Mouse (Mus musculus) spleen, adult 2 months (tissue): ENCODE data around the gene Fnip2. TPM values are rescaled to one million over a fixed set of nuclear protein-coding genes. Genes with fewer than 3 reads are reported as not detected.

ENCODE experiments used
- DNase-seq, 2 experiments: peaks; one replicate each; pipeline versions ENCODE4 v3.0.0 to v3.0.0-alpha.2; 2012 to 2021; ENCODE audit warnings: low spot score in 2 of 2, low read depth in 1 of 2
- H3K27ac ChIP-seq: fragments of 200-500 bp; 2 replicates; pipeline ENCODE4 v1.5.1; 2012; ENCODE audit warnings: low read length, inconsistent platforms; ENCODE audit not compliant: insufficient read depth
- H3K27me3 ChIP-seq: fragments of 200-500 bp; 2 replicates; pipeline ENCODE4 v1.6.1; 2012; ENCODE audit warnings: mild to moderate bottlenecking, moderate library complexity, low read length, inconsistent platforms; ENCODE audit not compliant: control insufficient read depth, insufficient read depth
- H3K36me3 ChIP-seq: fragments of 200-500 bp; 2 replicates; pipeline ENCODE4 v1.6.1; 2012; ENCODE audit warnings: mild to moderate bottlenecking, low read length, inconsistent platforms; ENCODE audit not compliant: control insufficient read depth, insufficient read depth
- H3K4me1 ChIP-seq: fragments of 200-500 bp; 2 replicates; pipeline ENCODE4 v1.6.1; 2011; ENCODE audit warnings: inconsistent platforms; ENCODE audit not compliant: control insufficient read depth, insufficient read depth, insufficient read length
- H3K4me3 ChIP-seq: fragments of 200-500 bp; 2 replicates; pipeline ENCODE4 v1.5.1; 2011; ENCODE audit warnings: mild to moderate bottlenecking, inconsistent platforms; ENCODE audit not compliant: insufficient read depth, insufficient read length; ENCODE audit errors: extremely low read depth
- CTCF ChIP-seq: fragments of 200-500 bp; IDR thresholded peaks from 2 replicates; pipeline ENCODE4 v1.5.1; 2011; ENCODE audit warnings: mild to moderate bottlenecking, inconsistent platforms; ENCODE audit not compliant: insufficient read depth, insufficient read length, insufficient replicate concordance; ENCODE audit errors: extremely low read depth
- POLR2A ChIP-seq: fragments of 200-500 bp; IDR thresholded peaks from 2 replicates; pipeline ENCODE4 v1.6.1; 2011; ENCODE audit warnings: low read depth, low read length, inconsistent platforms
- WGBS: fragments of 180-500 bp; shearing (Covaris S2); methylation state at CpG from one replicate; pipeline ENCODE4 v1.1.7; 2018; 5-methylcytosine and 5-hydroxymethylcytosine counted together
- polyA plus RNA-seq: library from polyadenylated mRNA; depleted of rRNA; stranded (reverse); fragments of >200 nt; gene quantifications from 2 replicates; pipeline ENCODE4 v1.2.3, GENCODE M21; 2012

Fnip2 gene
- polyA plus RNA-seq, 1 experiment, result 3.1 TPM

- DNase-seq, result no peak
- peaks cover 2% of the 10 kb centered on the region; the same call in 1 of the 2 replicates for H3K4me1 ChIP-seq
- no peaks in the 10 kb centered on the region for H3K27me3 ChIP-seq
- WGBS, result 39% methylated on average over 16 of the region's 16 CpGs
- H3K4me3 ChIP-seq, result no peak overlapping the region
- TF ChIP-seq POLR2A (no peak), CTCF (no peak)
- no peaks in the 10 kb centered on the region for H3K36me3 ChIP-seq
- H3K27ac ChIP-seq, result no peak overlapping the region
Observed at GRCm38 (mm10) chr3:79484286-79485063, 83.1 kb downstream of the Fnip2 start.

- WGBS, result 79% methylated on average over 4 of the region's 4 CpGs
- no peak overlapping the region for H3K27ac ChIP-seq
- no peaks in the 10 kb centered on the region for H3K4me1 ChIP-seq
- no peaks in the 10 kb centered on the region for H3K36me3 ChIP-seq
- no peak for TF ChIP-seq CTCF
- TF ChIP-seq POLR2A, result no peak
- H3K4me3 ChIP-seq, result no peak overlapping the region
- no peaks in the 10 kb centered on the region for H3K27me3 ChIP-seq
- no peak for DNase-seq
Observed at GRCm38 (mm10) chr3:79478880-79479279, 88.7 kb downstream of the Fnip2 start.

- H3K4me1 ChIP-seq, result no peaks in the 10 kb centered on the region
- TF ChIP-seq CTCF (no peak), POLR2A (no peak)
- no peaks in the 10 kb centered on the region for H3K27me3 ChIP-seq
- DNase-seq, result no peak
- no peaks in the 10 kb centered on the region for H3K36me3 ChIP-seq
- H3K27ac ChIP-seq, result no peak overlapping the region
- no peak overlapping the region for H3K4me3 ChIP-seq
- 84% methylated on average over 8 of the region's 8 CpGs for WGBS
Observed at GRCm38 (mm10) chr3:79478400-79478799, 89.2 kb downstream of the Fnip2 start.

- DNase-seq, result no peak
- H3K4me1 ChIP-seq, result no peaks in the 10 kb centered on the region
- TF ChIP-seq POLR2A (no peak), CTCF (no peak)
- H3K36me3 ChIP-seq, result no peaks in the 10 kb centered on the region
- H3K27ac ChIP-seq, result no peak overlapping the region
- WGBS, result 88% methylated on average over 2 of the region's 2 CpGs
- H3K4me3 ChIP-seq, result no peak overlapping the region
- no peaks in the 10 kb centered on the region for H3K27me3 ChIP-seq
Observed at GRCm38 (mm10) chr3:79475980-79476379, 91.6 kb downstream of the Fnip2 start.

GRCm38 (mm10) chr3:79474911-79475310 lies 92.7 kb downstream of the Fnip2 start:
- H3K36me3 ChIP-seq, result no peaks in the 10 kb centered on the region
- H3K27ac ChIP-seq, result no peak overlapping the region
- no peaks in the 10 kb centered on the region for H3K4me1 ChIP-seq
- no peak for DNase-seq
- WGBS, result 89% methylated on average over 4 of the region's 4 CpGs
- TF ChIP-seq CTCF (no peak), POLR2A (no peak)
- no peak overlapping the region for H3K4me3 ChIP-seq
- no peaks in the 10 kb centered on the region for H3K27me3 ChIP-seq

- DNase-seq, result no peak
- Histone ChIP-seq H3K27ac (no peak overlapping the region), H3K36me3 (no peaks in the 10 kb centered on the region), H3K4me1 (no peaks in the 10 kb centered on the region), H3K27me3 (no peaks in the 10 kb centered on the region), H3K4me3 (no peak overlapping the region)
- no peak for TF ChIP-seq POLR2A
- TF ChIP-seq CTCF, result no peak
- WGBS, result 95% methylated on average over 5 of the region's 5 CpGs
Observed at GRCm38 (mm10) chr3:79472362-79472761, 95.2 kb downstream of the Fnip2 start.

- H3K36me3 ChIP-seq, result no peaks in the 10 kb centered on the region
- DNase-seq, result no peak
- TF ChIP-seq POLR2A (no peak), CTCF (no peak)
- 98% methylated on average over 5 of the region's 5 CpGs for WGBS
- H3K27ac ChIP-seq, result no peak overlapping the region
- no peaks in the 10 kb centered on the region for H3K27me3 ChIP-seq
- H3K4me3 ChIP-seq, result no peak overlapping the region
- no peaks in the 10 kb centered on the region for H3K4me1 ChIP-seq
Observed at GRCm38 (mm10) chr3:79469440-79469839, 98.2 kb downstream of the Fnip2 start.
